Mouse (Mus musculus) layer of hippocampus, postnatal 10 days (tissue): ENCODE results near the gene Ang5. TPM values are rescaled to one million over a fixed set of nuclear protein-coding genes. Genes with fewer than 3 reads are reported as not detected.
A peak's percentile ranks its signal among the peaks of the same experiment; 100 is the strongest.
"Not testable (repeated sequence)": the region's sequence is repeated elsewhere in the genome, so short reads cannot be mapped to it uniquely, and the experiment has no call there.

Experiments used
- DNase-seq, 2 experiments: peaks; one replicate each; pipeline ENCODE4 v3.0.0; 2021; ENCODE audit warnings: low spot score in 2 of 2
- long read RNA-seq: library from polyadenylated mRNA; stranded (forward); transcript quantifications from one replicate; pipeline ENCODE4 v2.0.0, GENCODE M21; 2023
- total RNA-seq, 2 experiments: library from RNA; stranded (reverse); gene quantifications; 2 replicates each; pipeline ENCODE4 v1.2.3; 2021

Ang5 gene
- total RNA-seq: not detected
- long read RNA-seq: 0 reads

GRCm38 (mm10) chr14:43956769-43957168 is at the start of gene Ang5:
TSS of gene Ang5 (plus strand) at chr14:43957069.
- DNase-seq: not testable (repeated sequence)

GRCm38 (mm10) chr14:43918214-43918613 is 38.7 kb upstream of the Ang5 start:
- DNase-seq: not testable (repeated sequence)

GRCm38 (mm10) chr14:43923459-43923858 is 33.4 kb upstream of the Ang5 start, which contains the start of gene Ear10:
TSS of gene Ear10 (minus strand) at chr14:43923559.
- DNase-seq: not testable (repeated sequence)

GRCm38 (mm10) chr14:43924688-43925403 is 32.0 kb upstream of the Ang5 start, which contains the start of gene Gm8113:
TSS of gene Gm8113 (plus strand) at chr14:43925390.
- peak; percentile 61 to 70 for DNase-seq

- not testable (repeated sequence) for DNase-seq
Observed at GRCm38 (mm10) chr14:43925404-43925950, 31.4 kb upstream of the Ang5 start.

GRCm38 (mm10) chr14:43932991-43933390 is 23.9 kb upstream of the Ang5 start:
- peak; percentile 33 to 50 for DNase-seq

- DNase-seq: not testable (repeated sequence)
Observed at GRCm38 (mm10) chr14:43933399-43933798, 23.5 kb upstream of the Ang5 start.

GRCm38 (mm10) chr14:43953382-43953781 is 3.5 kb upstream of the Ang5 start:
- not testable (repeated sequence) for DNase-seq

- DNase-seq: not testable (repeated sequence)
Observed at GRCm38 (mm10) chr14:43955074-43955473, 1.8 kb upstream of the Ang5 start.

GRCm38 (mm10) chr14:43983454-43983853 is 26.6 kb downstream of the Ang5 start:
- no peak for DNase-seq

GRCm38 (mm10) chr14:43983897-43984296 is 27.0 kb downstream of the Ang5 start:
- peak; percentile 45 to 63 for DNase-seq

- DNase-seq: no peak
Observed at GRCm38 (mm10) chr14:43986147-43986546, 29.3 kb downstream of the Ang5 start.

- peak; percentile 78 to 79 for DNase-seq
Observed at GRCm38 (mm10) chr14:43987404-43987803, 30.5 kb downstream of the Ang5 start.

GRCm38 (mm10) chr14:43998455-43999000 is 41.7 kb downstream of the Ang5 start:
- DNase-seq: not testable (repeated sequence)

- no peak for DNase-seq
Observed at GRCm38 (mm10) chr14:44001600-44001999, 44.7 kb downstream of the Ang5 start.

GRCm38 (mm10) chr14:44002169-44002568 is 45.3 kb downstream of the Ang5 start, which contains the start of gene Ang6:
TSS of gene Ang6 (minus strand) at chr14:44002269.
- no peak for DNase-seq

- DNase-seq: not testable (repeated sequence)
Observed at GRCm38 (mm10) chr14:44008021-44008420, 51.2 kb downstream of the Ang5 start.

GRCm38 (mm10) chr14:44009686-44010085 is 52.8 kb downstream of the Ang5 start:
- not testable (repeated sequence) for DNase-seq
